29 mouse cellular contexts compared by ENCODE assay signal in the genomic region with DNA sequence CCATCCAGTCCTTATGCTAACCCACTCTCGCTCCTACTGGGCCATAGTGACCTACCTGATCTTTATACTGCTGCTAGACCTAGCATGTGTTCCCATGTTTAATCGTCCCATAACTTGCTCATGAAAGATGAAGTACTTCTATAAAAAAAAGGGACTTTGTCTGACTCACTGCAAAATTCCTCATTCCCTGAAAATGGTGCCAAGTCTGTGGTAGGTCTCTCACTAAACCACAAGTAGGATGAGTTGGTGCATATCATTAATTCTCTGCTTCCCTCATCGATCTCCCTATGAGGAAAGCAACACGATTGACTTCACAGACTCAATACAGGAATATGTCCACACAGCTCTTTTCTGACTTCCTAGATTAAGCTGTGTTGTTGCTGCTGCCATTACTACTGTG.
"Had no signal": no experiment of that assay in that cellular context is flagged by ENCODE, and none has a peak within 500 bp of the region (broad histone marks: within the 10 kb centered on the region; RNA-seq: fewer than 3 reads in every experiment).

No protein-coding gene starts in this region.

- H3K27ac ChIP-seq: heart, adult 2 months; heart, embryonic 13.5 days; heart, embryonic 15.5 days; hindbrain, embryonic 13.5 days; hindbrain, embryonic 15.5 days; hindbrain, postnatal 0 days; kidney, embryonic 15.5 days; kidney, postnatal 0 days; limb, embryonic 10.5 days; limb, embryonic 12.5 days; liver, embryonic 13.5 days; liver, embryonic 15.5 days had no signal

- H3K36me3 ChIP-seq: heart, embryonic 13.5 days; heart, embryonic 15.5 days; hindbrain, embryonic 13.5 days; hindbrain, embryonic 15.5 days; kidney, embryonic 15.5 days; limb, embryonic 10.5 days; limb, embryonic 12.5 days; liver, embryonic 13.5 days; liver, embryonic 15.5 days had no signal

- H3K9ac ChIP-seq: heart, embryonic 13.5 days; heart, embryonic 15.5 days; hindbrain, embryonic 13.5 days; hindbrain, embryonic 15.5 days; kidney, embryonic 15.5 days; limb, embryonic 12.5 days; liver, embryonic 13.5 days; liver, embryonic 15.5 days; liver, postnatal 0 days had no signal

- ATAC-seq: hindbrain, postnatal 0 days; intestine, embryonic 16.5 days; liver, postnatal 0 days had no signal

- H3K27me3 ChIP-seq: heart, embryonic 13.5 days; heart, embryonic 15.5 days; hindbrain, embryonic 13.5 days; hindbrain, embryonic 15.5 days; kidney, embryonic 15.5 days; limb, embryonic 12.5 days; liver, embryonic 13.5 days; liver, embryonic 15.5 days had no signal

- H3K4me2 ChIP-seq: heart, embryonic 11.5 days; heart, embryonic 13.5 days; heart, embryonic 15.5 days; hindbrain, embryonic 13.5 days; hindbrain, embryonic 15.5 days; kidney, embryonic 15.5 days; limb, embryonic 12.5 days; liver, embryonic 11.5 days; liver, embryonic 13.5 days; liver, embryonic 15.5 days had no signal

- H3K9me3 ChIP-seq: heart, embryonic 13.5 days; heart, embryonic 15.5 days; hindbrain, embryonic 13.5 days; hindbrain, embryonic 15.5 days; kidney, embryonic 15.5 days; limb, embryonic 10.5 days; limb, embryonic 12.5 days; liver, embryonic 13.5 days; liver, embryonic 15.5 days had no signal

- DNase-seq: gastrocnemius, postnatal 10 days; gastrocnemius, postnatal 36 days; heart, adult 11 months; heart, adult 2 months; heart, postnatal 14 days; heart, postnatal 36 days; kidney, adult 11 months; kidney, adult 2 months; kidney, adult 9 months; kidney, postnatal 14 days; kidney, postnatal 36 days; layer of hippocampus, adult 9-11 months; layer of hippocampus, postnatal 36 days; liver; liver, embryonic 13.5 days; liver, postnatal 0 days had no signal

- H3K4me3 ChIP-seq: heart, adult 2 months; heart, embryonic 13.5 days; heart, embryonic 15.5 days; hindbrain, embryonic 13.5 days; hindbrain, embryonic 15.5 days; kidney, embryonic 15.5 days; limb, embryonic 10.5 days; limb, embryonic 12.5 days; liver, embryonic 13.5 days; liver, embryonic 15.5 days had no signal

- H3K4me1 ChIP-seq: hindbrain, embryonic 15.5 days; limb, embryonic 10.5 days; liver, embryonic 13.5 days; liver, embryonic 15.5 days had no signal
